Mouse (Mus musculus): ENCODE data around the gene Ganab.
"Not testable (repeated sequence)": the region's sequence is repeated elsewhere in the genome, so short reads cannot be mapped to it uniquely, and the experiment has no call there.

The Ganab gene

DNA sequence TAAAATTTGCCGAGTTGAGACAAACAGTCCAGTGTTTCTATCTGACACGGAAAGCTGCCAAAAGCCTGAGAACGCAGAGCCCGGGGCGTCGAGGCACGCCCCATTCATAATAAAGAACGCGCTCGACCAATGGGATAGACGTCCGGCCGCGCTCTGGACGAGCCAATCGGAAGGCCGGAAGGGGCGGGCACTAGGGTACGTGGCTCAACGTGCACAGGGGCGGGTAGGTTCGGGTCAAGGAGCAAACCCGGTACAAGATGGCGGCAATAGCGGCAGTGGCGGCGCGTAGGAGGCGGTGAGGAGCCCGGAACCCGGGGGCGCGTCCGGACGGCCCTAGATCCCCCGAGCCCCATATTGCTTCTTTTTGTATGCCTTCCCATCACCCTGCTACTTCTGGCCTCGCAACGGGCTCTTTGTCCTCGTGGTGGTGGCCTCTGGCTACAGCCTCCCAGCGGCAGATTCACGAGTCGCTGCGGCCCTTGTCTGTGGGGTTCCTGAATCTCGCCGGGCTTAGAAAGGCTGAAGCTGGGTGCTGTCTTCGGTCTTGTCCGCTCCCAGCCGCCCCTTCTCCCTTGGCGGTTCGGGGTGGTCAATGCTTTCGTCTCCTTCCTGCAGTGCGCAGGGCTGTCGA lies at the start of gene Ganab:
Gene Ganab, plus strand, starts transcription at position 207 of the 631 bp plus-strand sequence.
- peak; percentile 98 for ATAC-seq (ENCODE audit: low TSS enrichment)

DNA sequence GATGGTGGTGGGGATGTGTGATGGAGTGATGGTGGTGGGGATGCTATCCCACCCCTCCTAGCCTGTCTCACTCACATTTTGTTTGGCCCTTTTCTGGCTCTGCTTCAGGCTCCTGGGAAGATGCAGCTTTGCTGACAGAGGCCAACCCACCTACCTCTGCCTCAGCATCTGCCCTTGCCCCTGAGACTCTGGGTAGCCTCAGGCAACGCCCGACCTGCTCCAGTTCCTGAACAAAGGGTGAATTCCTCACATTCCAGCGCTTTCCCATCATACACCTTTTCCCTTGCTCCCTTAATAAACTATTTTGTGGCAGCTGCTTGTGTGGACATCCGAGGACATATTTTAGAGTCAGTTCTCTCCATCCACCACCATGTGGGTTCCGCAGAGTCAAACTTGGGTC lies 49.5 kb upstream of the Ganab start:
- ATAC-seq (ENCODE audit: low TSS enrichment): no peak

DNA sequence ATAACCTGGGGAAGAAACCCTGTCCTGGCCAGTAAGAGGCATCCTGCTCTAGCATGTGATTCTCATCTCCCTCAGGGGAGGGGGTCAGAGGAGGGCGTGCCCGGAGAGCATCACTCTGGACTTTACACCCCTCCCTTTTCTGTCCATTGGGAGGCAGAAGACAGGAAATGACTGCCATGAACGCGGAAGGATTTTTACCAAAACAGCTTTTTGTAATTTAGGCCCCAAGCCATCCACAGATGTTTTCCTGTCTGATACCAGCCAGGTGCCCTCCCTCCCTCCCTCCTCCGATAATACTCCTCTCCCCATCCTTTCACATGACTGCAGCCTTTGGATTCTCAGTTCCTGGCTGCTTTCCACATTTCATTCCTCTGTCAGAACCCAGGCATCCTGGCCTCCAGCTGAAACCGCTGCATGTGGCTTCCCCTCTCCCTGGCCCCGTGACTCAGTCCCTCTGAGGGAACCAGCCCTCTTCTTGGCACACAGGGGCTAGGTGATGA lies 47.4 kb upstream of the Ganab start, which contains the start of gene Lrrn4cl:
Gene Lrrn4cl, plus strand, starts transcription at position 367 of the 500 bp plus-strand sequence.
- ATAC-seq (ENCODE audit: low TSS enrichment): no peak

DNA sequence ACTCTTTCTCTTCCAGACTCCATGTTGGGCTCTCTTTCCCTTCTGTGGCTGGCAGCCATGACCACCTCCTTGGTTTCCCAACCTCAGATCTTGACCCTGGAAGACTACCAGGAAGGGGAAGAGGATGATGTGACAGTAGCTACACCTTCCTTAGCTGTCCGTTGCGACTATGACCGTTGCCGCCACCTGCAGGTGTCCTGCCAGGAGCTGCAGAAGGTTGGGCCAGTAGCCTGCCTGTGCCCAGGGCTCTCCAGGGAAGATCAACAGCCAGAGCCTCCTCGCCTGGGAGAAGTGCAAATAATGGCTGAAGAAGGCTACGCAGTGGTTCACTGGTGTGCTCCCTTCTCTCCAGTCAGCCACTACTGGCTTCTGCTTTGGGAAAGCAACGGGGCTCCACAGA lies 46.2 kb upstream of the Ganab start:
- no peak for ATAC-seq (ENCODE audit: low TSS enrichment)

DNA sequence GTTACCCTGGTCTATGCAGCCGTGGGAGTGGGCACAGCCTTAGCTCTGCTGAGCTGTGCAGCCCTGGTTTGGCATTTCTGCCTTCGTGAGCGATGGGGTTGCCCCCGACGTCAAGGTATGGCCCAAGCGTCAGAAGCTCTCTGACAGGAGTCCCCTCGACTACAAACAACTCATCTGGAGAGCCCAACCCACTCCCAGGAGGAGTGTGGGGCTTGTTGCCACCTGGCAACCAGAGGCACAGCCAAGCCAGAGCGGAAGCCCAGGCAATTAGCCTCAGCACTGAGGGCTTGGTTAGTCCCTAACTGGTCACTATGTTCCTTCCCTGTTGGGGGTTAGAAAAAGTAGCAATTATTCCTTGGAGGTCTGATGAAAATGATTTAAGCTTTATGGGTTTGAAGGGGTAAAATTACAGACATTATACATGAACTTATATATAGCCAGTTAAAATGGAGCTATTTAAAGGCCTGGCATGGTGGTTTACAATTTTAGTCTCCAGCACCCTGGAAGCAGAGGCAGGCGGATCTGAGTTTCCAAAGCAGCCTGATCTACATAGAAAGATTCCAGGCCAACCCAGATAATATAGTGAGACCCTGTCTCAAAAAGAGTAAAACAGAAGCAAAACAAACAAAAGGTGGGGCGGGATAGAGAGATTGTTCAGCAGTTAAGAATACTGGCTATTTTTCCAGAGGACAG lies 45.5 kb upstream of the Ganab start:
- peak; percentile 79 for ATAC-seq (ENCODE audit: low TSS enrichment)

DNA sequence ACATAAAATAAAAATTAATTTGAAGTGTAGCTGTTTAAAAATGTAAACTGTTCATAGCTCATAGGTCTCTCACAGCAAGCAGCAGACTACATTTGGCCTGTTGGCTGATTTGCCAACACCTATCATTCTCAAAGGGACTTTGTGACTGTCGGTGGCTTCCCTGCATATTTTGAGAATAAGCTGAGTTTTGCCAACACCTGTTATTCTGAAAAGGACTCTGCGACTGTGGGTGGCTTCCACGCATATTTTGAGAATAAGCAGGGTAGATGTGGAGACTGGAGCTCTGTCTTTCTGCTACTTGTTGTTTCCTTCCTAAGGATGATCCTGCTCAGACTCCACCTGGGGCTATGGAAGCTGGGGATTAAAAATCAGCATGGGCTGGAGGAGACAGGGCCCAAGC lies 44.8 kb upstream of the Ganab start:
- peak; percentile 47 for ATAC-seq (ENCODE audit: low TSS enrichment)

DNA sequence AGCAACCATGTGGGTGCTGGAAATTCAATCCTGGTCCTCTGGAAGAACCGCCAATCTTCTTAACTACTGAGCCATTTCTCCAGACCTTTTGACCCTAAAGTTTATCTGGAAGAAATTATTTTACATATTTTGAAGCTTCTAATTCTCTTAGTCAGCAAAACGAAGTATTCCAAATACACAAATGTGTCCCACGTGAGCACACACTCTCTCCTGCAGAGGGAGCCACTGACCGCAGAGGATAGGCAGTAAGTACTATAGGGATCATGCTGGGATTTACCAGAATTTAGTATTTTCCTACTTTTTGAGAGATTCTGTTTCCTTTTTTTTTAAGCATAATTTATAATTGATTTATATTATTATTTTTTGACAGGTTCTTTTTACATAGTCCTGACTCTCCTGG lies 40.2 kb upstream of the Ganab start:
- no peak for ATAC-seq (ENCODE audit: low TSS enrichment)

DNA sequence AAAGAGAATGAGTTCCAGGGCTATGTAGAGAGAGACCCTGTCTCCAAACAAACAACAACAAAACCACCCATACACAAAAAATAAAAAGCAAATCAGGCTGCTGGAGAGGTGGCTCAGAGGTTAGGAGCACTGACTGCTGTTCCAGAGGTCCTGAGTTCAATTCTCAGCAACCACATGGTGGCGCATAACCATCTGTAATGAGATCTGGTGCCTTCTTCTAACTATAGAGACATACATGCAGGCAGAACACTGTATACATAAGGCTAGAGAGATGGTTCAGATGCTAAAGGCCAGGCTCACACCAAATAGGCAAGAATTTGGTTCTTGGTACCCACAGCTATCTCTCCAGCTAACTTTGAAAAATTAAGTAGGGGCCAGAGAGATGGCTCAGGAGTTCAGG lies 38.9 kb upstream of the Ganab start:
- 0 out of 2 replicates have a peak, but pooled peaks have one; percentile 55 for ATAC-seq (ENCODE audit: low TSS enrichment)

DNA sequence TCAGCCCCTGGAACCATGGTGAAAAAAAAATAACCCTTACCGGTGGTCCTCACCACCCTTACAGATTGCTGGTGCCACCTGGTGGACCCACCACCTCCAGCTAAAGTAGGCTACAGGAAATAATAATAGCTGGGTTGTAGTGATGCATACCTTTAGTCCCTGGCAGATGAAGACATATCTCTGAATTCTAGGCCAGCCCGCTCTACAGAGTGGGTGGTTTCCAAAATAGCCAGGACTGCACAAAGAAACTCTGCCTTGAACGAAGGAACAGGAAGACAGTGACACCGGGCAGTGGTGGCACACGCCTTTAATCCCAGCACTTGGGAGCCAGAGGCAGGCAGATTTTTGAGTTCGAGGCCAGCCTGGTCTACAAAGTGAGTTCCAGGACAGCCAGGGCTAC lies 33.6 kb upstream of the Ganab start:
- peak; percentile 90 for ATAC-seq (ENCODE audit: low TSS enrichment)

DNA sequence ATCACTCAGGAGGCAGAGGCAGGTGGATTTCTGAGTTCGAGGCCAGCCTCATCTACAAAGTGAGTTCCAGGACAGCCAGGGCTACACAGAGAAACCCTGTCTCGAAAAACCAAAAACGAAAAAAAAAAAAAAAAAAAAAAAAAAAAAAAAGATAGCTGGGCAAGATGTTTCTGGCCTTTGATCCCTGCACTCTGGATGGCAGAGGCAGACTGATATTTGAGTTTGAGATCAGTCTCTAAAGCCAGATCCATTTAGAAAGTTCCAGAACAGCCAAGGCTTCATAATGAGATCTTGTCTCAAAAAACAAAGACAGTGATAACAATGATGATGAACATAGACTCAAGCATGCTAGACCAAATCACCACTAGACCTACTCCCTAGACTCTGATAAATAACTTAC lies 27.5 kb upstream of the Ganab start:
- not testable (repeated sequence) for ATAC-seq (ENCODE audit: low TSS enrichment)

DNA sequence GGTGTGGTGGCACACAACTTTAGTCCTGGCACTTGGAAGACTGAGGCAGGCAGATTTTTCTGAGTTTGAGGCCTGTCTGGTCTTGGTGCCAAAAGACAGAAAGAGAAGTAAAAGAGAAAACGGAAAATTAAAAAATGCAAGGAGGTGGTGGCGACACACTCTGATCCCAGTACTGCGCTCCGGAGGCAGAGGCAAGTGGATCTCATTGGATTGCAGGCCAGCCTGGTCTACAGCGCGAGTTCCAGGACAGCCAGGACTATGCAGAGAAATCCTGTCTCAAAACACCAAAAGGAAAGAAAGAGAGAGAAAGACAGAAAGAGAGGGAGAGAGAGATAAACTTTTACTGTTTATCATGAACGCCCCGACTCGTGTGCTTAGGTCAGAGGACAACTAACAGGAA lies 27.0 kb upstream of the Ganab start:
- ATAC-seq (ENCODE audit: low TSS enrichment): peak; percentile 9; the same call in 1 of the 2 replicates

DNA sequence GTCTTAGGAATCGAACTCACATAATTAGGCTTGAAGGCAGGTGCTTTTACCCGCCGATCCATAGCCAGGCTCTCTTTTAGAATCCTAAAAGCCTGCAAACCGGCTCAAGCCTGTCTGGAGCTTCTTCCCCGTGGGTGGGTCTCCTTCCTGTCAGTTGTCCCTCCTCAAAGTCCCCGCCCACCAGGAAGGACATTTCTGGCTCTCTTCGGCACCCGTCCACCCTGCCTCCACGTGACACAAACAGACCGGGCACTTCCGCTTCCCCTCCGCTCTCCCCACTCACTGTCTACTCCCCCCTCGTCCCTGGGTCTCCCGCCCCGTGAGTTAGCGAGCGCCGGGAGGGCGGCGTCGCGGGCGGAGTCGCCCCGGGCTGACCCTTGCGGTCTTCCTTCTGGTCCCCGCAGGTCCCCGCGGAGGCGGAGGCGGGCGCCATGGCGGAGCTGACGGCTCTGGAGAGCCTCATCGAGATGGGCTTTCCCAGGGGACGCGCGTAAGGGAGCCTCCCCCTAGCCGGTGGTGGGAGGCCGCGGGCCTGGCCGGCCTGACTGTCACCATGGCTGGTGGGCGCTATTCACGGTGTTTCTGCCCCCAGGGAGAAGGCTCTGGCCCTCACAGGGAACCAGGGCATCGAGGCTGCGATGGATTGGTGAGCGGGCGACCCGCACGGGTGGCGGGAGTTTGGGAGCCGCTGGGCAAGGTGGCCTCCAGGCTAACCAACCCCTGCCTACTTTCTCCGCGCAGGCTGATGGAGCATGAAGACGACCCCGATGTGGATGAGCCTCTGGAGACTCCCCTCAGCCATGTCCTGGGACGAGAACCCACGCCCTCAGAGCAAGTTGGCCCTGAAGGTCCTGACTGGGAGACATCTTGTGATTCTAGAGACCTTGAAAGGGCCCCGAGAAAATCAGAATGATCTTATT lies 26.3 kb upstream of the Ganab start, which contains the start of gene Ubxn1:
Gene Ubxn1, plus strand, starts transcription at position 230 of the 920 bp plus-strand sequence.
- ATAC-seq (ENCODE audit: low TSS enrichment): peak; percentile 91

DNA sequence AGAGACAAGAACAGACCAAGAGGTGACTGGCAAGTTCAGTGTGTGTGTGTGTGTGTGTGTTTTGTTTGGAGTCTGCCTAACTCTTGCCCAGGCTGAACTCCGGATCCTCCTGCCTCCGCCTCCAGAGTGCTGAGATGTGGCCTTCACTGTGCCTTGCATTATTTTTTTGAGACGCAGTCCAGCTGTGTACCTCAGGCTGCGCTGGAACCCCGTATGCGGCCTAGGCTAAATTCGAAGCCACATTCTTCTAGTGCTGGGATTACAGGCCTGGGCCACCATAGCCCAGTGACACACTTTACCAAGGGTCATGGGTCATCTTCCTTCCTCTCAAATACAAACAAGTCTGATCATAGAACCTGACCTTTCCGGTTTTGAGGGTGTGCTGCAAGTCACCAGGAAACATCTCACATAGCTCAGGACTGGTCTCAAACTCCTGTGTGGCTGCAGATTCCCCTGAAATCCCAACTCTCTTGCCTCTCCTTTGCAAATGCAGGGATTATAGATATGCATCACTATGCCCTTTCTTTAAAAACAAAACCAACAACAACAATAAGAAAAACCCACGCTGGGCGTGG lies 25.5 kb upstream of the Ganab start:
- ATAC-seq (ENCODE audit: low TSS enrichment): no peak

DNA sequence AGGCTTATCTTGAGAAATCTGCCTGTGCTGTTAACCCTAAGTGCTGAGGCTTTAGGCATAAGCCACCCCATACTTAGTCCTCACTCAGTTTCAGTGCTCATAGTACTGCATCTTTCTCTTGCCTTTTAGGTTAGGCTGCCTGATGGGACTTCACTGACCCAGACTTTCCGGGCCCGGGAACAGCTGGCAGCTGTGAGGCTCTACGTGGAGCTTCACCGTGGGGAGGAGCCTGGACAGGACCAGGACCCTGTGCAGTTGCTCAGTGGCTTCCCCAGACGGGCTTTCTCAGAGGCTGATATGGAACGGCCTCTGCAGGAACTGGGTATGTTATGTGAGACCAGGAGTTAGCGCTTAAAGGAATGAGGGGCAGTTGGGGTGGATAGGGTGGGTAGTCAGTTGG lies 22.8 kb upstream of the Ganab start:
- no peak for ATAC-seq (ENCODE audit: low TSS enrichment)

DNA sequence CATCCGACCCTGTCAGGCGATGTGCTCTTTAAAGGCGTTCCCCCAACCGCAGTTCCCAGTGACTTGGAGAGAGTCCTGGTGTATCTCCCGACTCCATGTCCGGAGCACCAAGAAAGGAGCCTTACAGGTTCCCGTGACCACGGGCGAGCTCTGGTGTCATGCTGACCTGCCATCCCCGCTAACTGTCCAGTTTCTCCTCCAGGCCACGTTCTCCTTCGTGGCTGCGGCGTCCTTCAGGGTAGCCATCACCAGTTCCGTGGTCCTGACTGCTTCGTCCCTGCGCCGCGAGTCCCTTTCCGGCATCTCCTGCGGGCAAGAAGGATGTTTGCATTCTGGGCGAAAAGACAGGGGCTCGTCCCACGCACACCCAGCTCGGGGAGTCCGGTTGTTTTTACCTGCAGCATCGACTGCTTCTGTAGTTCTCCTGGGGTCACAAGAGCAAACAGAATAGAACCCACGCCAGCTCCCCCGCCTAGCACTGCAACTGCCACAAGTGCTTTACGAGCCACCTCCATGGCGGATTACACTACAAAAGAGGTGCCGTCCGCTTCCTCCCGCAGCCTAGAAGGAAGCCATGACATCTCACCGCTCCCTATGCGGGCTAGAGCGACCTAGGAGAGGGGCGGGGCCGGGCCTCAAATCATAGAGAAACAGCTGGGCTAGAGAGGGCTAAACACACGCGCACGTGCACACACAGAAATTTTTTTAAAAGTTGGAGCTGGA lies 17.4 kb upstream of the Ganab start, which contains the start of gene Uqcc3:
Gene Uqcc3, minus strand, starts transcription at position 613 of the 723 bp plus-strand sequence.
- peak; percentile 95 for ATAC-seq (ENCODE audit: low TSS enrichment)

DNA sequence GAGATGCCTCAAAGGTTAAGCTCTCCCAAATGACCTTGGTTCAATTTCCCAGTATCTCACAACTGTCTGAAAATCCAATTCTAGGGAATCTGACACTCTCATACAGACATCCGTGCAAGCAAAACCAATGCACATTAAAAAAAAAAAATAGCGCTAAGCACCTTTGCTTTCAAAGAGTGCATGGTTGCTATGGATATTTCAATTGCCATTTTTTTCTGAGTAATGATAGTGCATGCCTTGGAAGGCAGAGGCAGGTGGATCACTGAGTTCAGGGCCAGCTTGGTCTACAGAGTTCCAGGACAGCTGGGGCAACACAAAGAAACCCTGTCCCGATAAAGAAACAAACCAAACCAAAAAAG lies 16.9 kb upstream of the Ganab start:
- ATAC-seq (ENCODE audit: low TSS enrichment): no peak

DNA sequence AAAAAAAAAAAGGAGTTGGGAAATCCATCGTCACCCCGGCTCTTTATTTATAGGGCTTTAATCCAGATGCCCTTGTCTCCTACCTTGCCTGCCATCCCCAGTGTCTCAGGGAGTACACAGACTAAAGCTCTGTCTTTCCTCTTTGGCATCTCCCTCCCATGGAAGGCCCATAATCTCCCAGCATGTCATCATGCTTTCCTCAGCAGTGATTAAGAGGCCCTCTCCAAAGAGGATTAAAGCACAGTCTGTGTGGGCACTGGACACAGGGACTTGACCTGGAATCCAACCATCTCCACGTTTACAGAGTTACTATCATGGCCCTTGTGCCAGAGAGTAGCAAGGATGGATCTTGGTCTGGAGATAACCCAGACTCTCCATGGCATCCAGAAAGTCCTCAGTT lies 14.3 kb upstream of the Ganab start, which contains the start of the genes Lbhd1 and Gm49403:
Gene Lbhd1, plus strand, starts transcription at position 117 of the 400 bp plus-strand sequence.
Gene Gm49403, plus strand, starts transcription at position 315 of the 400 bp plus-strand sequence.
- no peak for ATAC-seq (ENCODE audit: low TSS enrichment)

DNA sequence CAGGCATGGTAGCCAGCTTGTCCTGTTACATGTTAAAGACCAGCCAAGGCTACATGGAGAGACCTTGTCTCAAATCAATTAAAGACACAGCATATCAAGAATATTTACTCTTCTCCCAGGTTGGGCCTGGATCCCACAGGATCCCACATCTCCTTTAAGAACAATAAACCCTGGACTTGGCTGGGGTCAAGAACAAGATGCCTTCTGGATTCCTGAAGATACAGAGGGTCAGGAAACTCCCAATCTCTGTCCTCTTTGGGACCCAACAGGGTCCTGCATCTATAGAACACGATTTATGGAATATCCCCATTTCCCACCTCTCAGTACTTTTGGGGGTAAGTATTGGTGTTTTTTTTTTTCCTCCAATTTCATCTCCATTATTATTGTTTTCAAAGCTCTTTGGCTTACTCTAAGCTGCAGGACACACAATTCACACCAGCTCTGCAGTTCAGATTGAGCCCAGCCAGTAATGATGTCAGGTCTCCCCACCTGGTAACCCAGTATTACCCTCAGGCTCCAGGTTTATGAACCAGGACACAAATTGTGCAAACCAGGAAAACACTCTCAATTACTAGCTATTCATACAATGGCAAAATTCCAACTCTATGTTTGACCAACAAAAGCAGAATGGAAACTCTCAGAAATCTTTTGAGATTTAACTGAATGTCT lies 10.8 kb upstream of the Ganab start:
- no peak for ATAC-seq (ENCODE audit: low TSS enrichment)

DNA sequence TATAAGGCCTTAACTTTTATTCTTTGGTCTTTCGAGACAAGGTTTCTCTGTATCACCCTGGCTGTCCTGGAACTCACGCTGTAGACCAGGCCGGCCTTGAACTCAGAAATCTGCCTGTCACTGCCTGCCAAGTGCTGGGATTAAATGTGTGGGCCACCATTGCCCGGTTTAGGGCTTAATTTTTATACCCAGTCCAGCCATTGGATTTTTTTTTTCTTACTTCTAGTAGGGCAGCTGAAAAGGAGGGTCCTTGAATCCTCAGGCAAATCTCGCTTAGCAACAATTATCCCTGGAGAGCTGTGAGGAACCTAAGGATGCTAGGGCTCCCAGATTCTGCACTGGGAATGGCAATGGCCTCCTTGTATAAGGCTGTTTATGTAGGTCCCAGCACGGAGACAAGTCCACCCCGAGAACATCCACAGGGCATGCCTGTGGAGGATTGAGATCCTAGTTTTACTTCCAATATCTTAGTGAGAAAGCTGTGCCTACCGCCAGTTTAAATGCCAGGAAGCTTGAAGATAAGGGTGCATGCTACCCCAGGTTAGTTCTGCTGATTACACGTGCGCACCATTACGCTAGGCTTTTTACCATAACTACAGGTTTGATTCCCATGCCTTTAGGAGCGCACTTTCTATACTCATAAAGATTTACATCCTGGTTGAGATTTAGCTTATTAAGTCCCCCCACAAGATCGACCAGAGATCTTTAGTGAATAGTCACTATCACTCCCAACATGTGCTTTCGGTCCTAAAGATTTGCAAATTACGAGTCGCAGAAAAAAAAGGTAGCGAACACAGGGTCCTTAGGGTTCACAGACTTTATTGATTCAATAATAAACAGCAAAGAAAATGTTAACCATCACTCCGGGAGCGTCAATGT lies 10.0 kb upstream of the Ganab start:
- no peak for ATAC-seq (ENCODE audit: low TSS enrichment)

Measured in frontal cortex, adult (tissue).